Mouse (Mus musculus) erythroblast, embryonic 14.5 days (primary cell): Measurements from ENCODE around the gene Arhgap32. TPM values are rescaled to one million over a fixed set of nuclear protein-coding genes. Genes with fewer than 3 reads are reported as not detected.

ENCODE experiments used
- H3K27me3 ChIP-seq: 2 replicates; pipeline ENCODE4 v1.6.1; 2012; ENCODE audit warnings: inconsistent platforms; ENCODE audit not compliant: control insufficient read depth
- H3K36me3 ChIP-seq: 2 replicates; pipeline ENCODE4 v1.6.1; 2012; ENCODE audit warnings: mild to moderate bottlenecking, inconsistent platforms; ENCODE audit not compliant: control insufficient read depth
- H3K4me1 ChIP-seq: 2 replicates; pipeline ENCODE4 v1.6.1; 2012; ENCODE audit warnings: inconsistent platforms; ENCODE audit not compliant: control insufficient read depth
- H3K4me3 ChIP-seq: replicated peaks from 2 replicates; pipeline ENCODE3; 2012; ENCODE audit warnings: moderate library complexity, mild to moderate bottlenecking, inconsistent platforms
- H3K9me3 ChIP-seq: 2 replicates; pipeline ENCODE4 v1.6.1; 2012; ENCODE audit warnings: low read length, inconsistent platforms, mixed read lengths; ENCODE audit not compliant: control insufficient read depth
- GATA1 ChIP-seq: IDR thresholded peaks from 2 replicates; pipeline ENCODE4 v1.6.1; 2012; ENCODE audit warnings: low read length, inconsistent platforms, mixed read lengths
- TAL1 ChIP-seq: IDR thresholded peaks from 3 replicates; pipeline ENCODE4 v1.6.1; 2012; ENCODE audit warnings: low read length, inconsistent platforms, mixed read lengths
- polyA plus RNA-seq: library from polyadenylated mRNA; stranded (reverse); fragments of >175 nt; gene quantifications from 2 replicates; pipeline ENCODE4 v1.2.3, GENCODE M21; 2012

Arhgap32 gene
- polyA plus RNA-seq, 1 experiment, result not detected

DNA sequence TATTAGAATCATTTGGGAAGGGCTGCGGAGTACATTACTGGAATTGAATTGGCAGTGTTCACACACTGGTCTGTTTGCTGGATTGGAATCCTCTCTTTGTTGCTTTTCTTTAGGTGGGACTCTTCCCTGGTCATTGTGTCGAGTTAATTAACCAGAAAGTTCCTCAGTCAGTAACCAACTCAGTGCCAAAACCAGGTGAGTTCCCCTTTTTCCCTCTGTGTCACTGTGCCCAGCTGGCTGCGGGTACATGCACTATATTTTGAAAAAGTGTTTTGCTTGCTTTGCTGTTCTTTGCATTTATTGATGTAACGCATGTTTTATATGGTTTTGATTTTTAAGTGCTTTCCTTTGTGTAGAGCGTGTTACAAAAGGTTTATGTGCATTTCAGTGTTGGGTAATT is 92.1 kb downstream of the Arhgap32 start:
- TF ChIP-seq TAL1 (no peak), GATA1 (no peak)
- no peaks in the 10 kb centered on the region for H3K4me1 ChIP-seq
- no peaks in the 10 kb centered on the region for H3K36me3 ChIP-seq
- H3K4me3 ChIP-seq, result no peak overlapping the region
- H3K9me3 ChIP-seq, result no peaks in the 10 kb centered on the region
- H3K27me3 ChIP-seq, result no peaks in the 10 kb centered on the region

GRCm38 (mm10) chr9:32216820-32217567 is 101.1 kb downstream of the Arhgap32 start:
- no peaks in the 10 kb centered on the region for H3K27me3 ChIP-seq
- no peaks in the 10 kb centered on the region for H3K36me3 ChIP-seq
- H3K9me3 ChIP-seq, result no peaks in the 10 kb centered on the region
- H3K4me1 ChIP-seq, result no peaks in the 10 kb centered on the region
- TF ChIP-seq TAL1 (no peak), GATA1 (no peak)
- no peak overlapping the region for H3K4me3 ChIP-seq

GRCm38 (mm10) chr9:32219400-32219799 is 103.5 kb downstream of the Arhgap32 start:
- Histone ChIP-seq H3K4me3 (no peak overlapping the region), H3K9me3 (no peaks in the 10 kb centered on the region), H3K4me1 (no peaks in the 10 kb centered on the region), H3K36me3 (no peaks in the 10 kb centered on the region), H3K27me3 (no peaks in the 10 kb centered on the region)
- no peak for TF ChIP-seq GATA1
- no peak for TF ChIP-seq TAL1

- Histone ChIP-seq H3K4me1 (no peaks in the 10 kb centered on the region), H3K27me3 (no peaks in the 10 kb centered on the region), H3K9me3 (no peaks in the 10 kb centered on the region), H3K36me3 (no peaks in the 10 kb centered on the region), H3K4me3 (no peak overlapping the region)
- TF ChIP-seq TAL1, result no peak
- TF ChIP-seq GATA1, result no peak
These were observed 106.2 kb downstream of the Arhgap32 start for GRCm38 (mm10) chr9:32222184-32222583.

- H3K4me3 ChIP-seq, result no peak overlapping the region
- no peaks in the 10 kb centered on the region for H3K4me1 ChIP-seq
- TF ChIP-seq GATA1 (no peak), TAL1 (no peak)
- H3K36me3 ChIP-seq, result no peaks in the 10 kb centered on the region
- no peaks in the 10 kb centered on the region for H3K27me3 ChIP-seq
- no peaks in the 10 kb centered on the region for H3K9me3 ChIP-seq
These were observed 108.0 kb downstream of the Arhgap32 start for GRCm38 (mm10) chr9:32223739-32224529.

DNA sequence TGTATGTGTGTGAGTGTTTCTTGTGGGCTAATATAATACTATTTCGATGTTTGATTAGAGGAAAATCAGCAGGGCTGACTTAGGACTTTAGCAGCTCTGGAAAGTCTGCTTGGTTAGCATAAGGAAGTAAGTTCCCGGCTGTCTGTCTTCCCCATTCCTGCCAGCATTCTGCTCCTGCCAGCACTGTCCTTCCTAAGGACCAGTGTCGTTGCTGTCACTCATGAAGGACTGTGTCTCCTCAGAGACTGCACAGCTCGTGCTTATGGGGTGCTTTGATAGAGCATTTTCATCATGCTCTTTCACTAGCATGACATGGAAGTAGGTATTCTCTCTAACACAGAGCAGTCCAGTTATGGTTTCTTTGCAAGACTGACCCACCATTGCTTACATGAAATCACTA is 109.0 kb downstream of the Arhgap32 start:
- Histone ChIP-seq H3K27me3 (no peaks in the 10 kb centered on the region), H3K36me3 (no peaks in the 10 kb centered on the region), H3K9me3 (no peaks in the 10 kb centered on the region), H3K4me1 (no peaks in the 10 kb centered on the region), H3K4me3 (no peak overlapping the region)
- TF ChIP-seq TAL1, result no peak

DNA sequence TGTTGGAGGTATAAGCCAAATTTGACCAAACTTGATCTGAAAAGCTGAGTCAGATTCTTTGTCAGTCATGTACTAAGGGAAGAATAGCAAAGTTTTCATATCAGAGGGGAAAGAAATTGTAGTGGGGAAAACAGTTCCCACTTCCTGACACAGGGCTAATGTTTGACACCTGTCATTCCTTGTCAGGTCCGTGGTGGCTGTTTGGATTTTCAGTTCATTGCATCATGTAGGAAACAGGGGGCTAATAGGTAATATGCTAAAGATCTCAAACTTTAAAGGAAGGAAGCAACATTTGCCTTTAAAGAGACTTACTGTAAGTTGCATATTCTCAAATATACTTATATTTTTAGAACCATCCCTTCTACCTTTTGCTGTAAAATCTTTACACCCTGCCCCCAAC is 109.6 kb downstream of the Arhgap32 start:
- Histone ChIP-seq H3K27me3 (no peaks in the 10 kb centered on the region), H3K4me1 (no peaks in the 10 kb centered on the region), H3K36me3 (no peaks in the 10 kb centered on the region), H3K9me3 (no peaks in the 10 kb centered on the region), H3K4me3 (no peak overlapping the region)
- no peak for TF ChIP-seq TAL1
- no peak for TF ChIP-seq GATA1

DNA sequence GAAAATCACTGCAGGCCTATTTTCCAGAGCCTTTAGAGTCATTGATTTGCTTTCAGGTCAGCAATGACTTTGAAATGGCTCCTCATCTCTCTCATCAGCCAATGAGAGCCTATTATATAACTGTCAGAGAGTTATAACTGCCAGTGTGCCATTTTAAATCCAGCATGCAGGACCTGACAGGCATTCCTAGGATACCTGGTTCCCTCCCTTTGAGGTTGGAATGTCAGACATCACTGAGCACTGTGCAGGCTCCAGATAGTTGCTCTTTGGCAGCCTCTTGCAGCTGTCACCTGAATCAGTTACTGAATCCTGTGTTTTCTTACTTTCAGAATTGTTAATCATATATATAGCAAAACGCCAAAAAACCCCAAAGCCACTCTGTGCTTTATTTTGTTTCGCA is 111.1 kb downstream of the Arhgap32 start:
- TF ChIP-seq TAL1, result no peak
- no peak for TF ChIP-seq GATA1
- H3K36me3 ChIP-seq, result no peaks in the 10 kb centered on the region
- H3K27me3 ChIP-seq, result no peaks in the 10 kb centered on the region

DNA sequence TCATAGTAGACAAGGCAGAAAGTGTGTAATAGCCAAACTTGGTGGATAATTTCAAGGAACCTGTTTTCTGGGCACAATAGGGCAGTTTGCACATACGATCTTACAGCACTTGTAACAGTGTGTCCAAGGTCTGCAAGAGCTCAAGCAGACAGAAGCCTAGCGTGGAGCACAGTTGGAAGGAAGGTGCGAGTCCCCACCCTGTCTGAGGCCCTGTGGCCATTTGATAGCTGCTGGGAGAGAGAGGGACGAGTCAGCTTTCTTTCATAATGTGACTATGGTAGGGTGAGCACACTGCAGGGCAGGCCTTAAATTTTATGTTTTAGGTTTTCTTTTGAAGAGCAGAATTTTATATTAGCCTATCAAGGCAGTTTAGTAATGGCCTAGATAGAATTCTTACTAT is 117.7 kb downstream of the Arhgap32 start:
- Histone ChIP-seq H3K9me3 (no peaks in the 10 kb centered on the region), H3K36me3 (no peaks in the 10 kb centered on the region), H3K27me3 (no peaks in the 10 kb centered on the region), H3K4me3 (no peak overlapping the region), H3K4me1 (no peaks in the 10 kb centered on the region; the same call in 1 of the 2 replicates)
- TF ChIP-seq GATA1, result no peak
- TF ChIP-seq TAL1, result no peak

More for the DNA sequence above, 111.1 kb downstream of the Arhgap32 start:
- Histone ChIP-seq H3K4me1 (no peaks in the 10 kb centered on the region), H3K4me3 (no peak overlapping the region), H3K9me3 (no peaks in the 10 kb centered on the region)
